Mouse (Mus musculus) heart, adult 2 months (tissue): ENCODE measurements at regions not wholly inside any gene's neighbourhood (a gene's known extent, or its start where the extent isn't known, plus 50 kb on each side); places are given as distances from the start of the nearest gene placed in this dataset.
A peak's percentile ranks its signal among the peaks of the same experiment; 100 is the strongest.

Experiments used
- DNase-seq, 2 experiments: peaks; one replicate each; pipeline ENCODE4 v3.0.0; 2021
- H3K27ac ChIP-seq: fragments of 200-600 bp; 2 replicates; pipeline ENCODE4 v1.8.1; 2022
- H3K27me3 ChIP-seq: fragments of 200-500 bp; 2 replicates; pipeline ENCODE4 v1.6.1; 2012; ENCODE audit warnings: mild to moderate bottlenecking, low read length, inconsistent platforms, mixed read lengths; ENCODE audit not compliant: control insufficient read depth, insufficient read depth
- H3K36me3 ChIP-seq: fragments of 200-500 bp; 2 replicates; pipeline ENCODE4 v1.6.1; 2012; ENCODE audit warnings: low read length, inconsistent platforms; ENCODE audit not compliant: control insufficient read depth, insufficient read depth
- H3K4me1 ChIP-seq: fragments of 200-500 bp; 2 replicates; pipeline ENCODE4 v1.6.1; 2011; ENCODE audit warnings: low read length; ENCODE audit not compliant: control insufficient read depth, insufficient read depth
- H3K4me3 ChIP-seq: fragments of 200-600 bp; 2 replicates; pipeline ENCODE4 v1.8.1; 2022
- H3K79me2 ChIP-seq: fragments of 200-500 bp; replicated peaks from 2 replicates; pipeline ENCODE4 v1.6.1; 2012; ENCODE audit warnings: mild to moderate bottlenecking, inconsistent platforms, low read length, moderate library complexity, mixed read lengths; ENCODE audit not compliant: control insufficient read depth, insufficient read depth
- H3K9ac ChIP-seq: fragments of 200-500 bp; 2 replicates; pipeline ENCODE4 v1.6.1; 2012; ENCODE audit warnings: low read depth, mild to moderate bottlenecking, control low read depth, inconsistent platforms, low read length, mixed read lengths
- CTCF ChIP-seq: fragments of 200-600 bp; IDR thresholded peaks from 2 replicates; pipeline ENCODE4 v1.8.1; 2022; ENCODE audit warnings: antibody characterized with exemption, mild to moderate bottlenecking, moderate library complexity
- EP300 ChIP-seq: fragments of 200-500 bp; IDR thresholded peaks from 2 replicates; pipeline ENCODE4 v1.6.1; 2011; ENCODE audit warnings: low read depth, low read length, control low read depth; ENCODE audit not compliant: insufficient read depth
- POLR2A ChIP-seq: fragments of 200-500 bp; IDR thresholded peaks from 2 replicates; pipeline ENCODE4 v1.6.1; 2011; ENCODE audit warnings: mild to moderate bottlenecking, low read depth, low read length, control low read depth; ENCODE audit not compliant: insufficient read depth
- WGBS: fragments of 180-500 bp; shearing (Covaris S2); methylation state at CpG from one replicate; pipeline ENCODE4 v1.1.7; 2018; 5-methylcytosine and 5-hydroxymethylcytosine counted together
- intact Hi-C: fragments of 180-260 bp; cut with DNase I; formaldehyde crosslinking; loops from one replicate; pipeline ENCODE4 v1.15.1; 2025

- Histone ChIP-seq H3K9ac (no peak overlapping the region), H3K4me3 (no peak overlapping the region), H3K27ac (no peak overlapping the region), H3K79me2 (no peaks in the 10 kb centered on the region), H3K4me1 (no peaks in the 10 kb centered on the region), H3K27me3 (no peaks in the 10 kb centered on the region), H3K36me3 (no peaks in the 10 kb centered on the region)
- intact Hi-C loops: loop anchor here (2.0 to 5.0 kb wide), 2 partner anchors 628 to 868 kb away; no protein-coding TSS in a partner anchor
- DNase-seq: no peak
- 66% methylated on average over 4 of the region's 4 CpGs for WGBS
- TF ChIP-seq POLR2A (no peak), EP300 (no peak), CTCF (no peak)
Measured at GRCm38 (mm10) chr4:143020658-143021057, 192.1 kb downstream of the Prdm2 start.

DNA sequence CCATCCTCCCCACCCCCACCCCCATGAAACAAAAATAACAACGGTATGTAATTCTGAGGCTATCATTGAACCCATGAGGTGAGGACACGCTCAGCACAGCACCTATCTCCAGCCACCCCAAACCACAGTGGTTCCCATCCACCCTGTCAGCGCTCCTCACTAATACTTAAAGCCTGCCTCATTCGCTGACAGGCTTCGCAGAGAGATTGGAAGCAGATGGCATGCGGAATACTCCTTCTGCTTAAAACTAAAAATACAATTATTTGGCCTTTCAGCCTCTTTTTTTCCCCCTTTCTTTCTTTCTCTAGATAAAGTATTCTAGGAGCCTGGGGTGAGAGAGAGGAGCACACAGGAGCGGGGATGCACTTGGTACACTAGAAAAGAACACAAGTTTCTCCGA lies 199.9 kb downstream of the Prdm2 start:
- Histone ChIP-seq H3K27me3 (no peaks in the 10 kb centered on the region), H3K27ac (no peak overlapping the region), H3K4me3 (no peak overlapping the region), H3K36me3 (no peaks in the 10 kb centered on the region), H3K4me1 (no peaks in the 10 kb centered on the region), H3K79me2 (no peaks in the 10 kb centered on the region), H3K9ac (no peak overlapping the region)
- DNase-seq: no peak
- WGBS: 52% methylated on average over 8 of the region's 8 CpGs
- intact Hi-C loops: no loop called here
- TF ChIP-seq CTCF (no peak), EP300 (no peak), POLR2A (no peak)

GRCm38 (mm10) chr4:143001961-143002360 lies 210.8 kb downstream of the Prdm2 start:
- TF ChIP-seq CTCF: no peak
- TF ChIP-seq EP300: no peak
- TF ChIP-seq POLR2A: no peak
- WGBS: 45% methylated on average over 13 of the region's 13 CpGs

DNA sequence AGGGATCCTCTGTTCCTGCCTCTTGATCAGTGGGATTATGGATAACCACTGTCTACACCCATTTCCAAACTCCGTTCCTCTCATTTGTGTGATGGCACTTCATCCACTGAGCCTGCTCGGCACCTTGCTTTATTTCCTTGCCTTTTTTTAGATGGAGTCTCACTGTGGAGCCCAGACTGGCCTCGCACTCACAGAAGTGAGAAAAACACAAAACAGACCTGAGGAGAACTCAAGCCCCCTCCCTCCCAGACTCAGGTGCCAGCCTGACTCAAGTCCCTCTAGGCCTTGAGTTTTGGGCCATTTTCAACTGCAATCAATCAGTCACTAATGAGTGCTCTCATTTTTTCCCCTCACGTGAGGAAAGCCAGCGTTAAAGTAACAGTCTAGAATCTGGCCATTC lies 211.3 kb downstream of the Prdm2 start:
- Histone ChIP-seq H3K4me1 (no peaks in the 10 kb centered on the region), H3K79me2 (no peaks in the 10 kb centered on the region), H3K27me3 (no peaks in the 10 kb centered on the region), H3K9ac (no peak overlapping the region), H3K4me3 (no peak overlapping the region), H3K36me3 (no peaks in the 10 kb centered on the region), H3K27ac (no peak overlapping the region)
- 69% methylated on average over 5 of the region's 5 CpGs for WGBS
- DNase-seq: no peak
- no peak for TF ChIP-seq POLR2A
- no peak for TF ChIP-seq EP300
- TF ChIP-seq CTCF: no peak
- intact Hi-C loops: no loop called here

More at GRCm38 (mm10) chr4:143001961-143002360, 210.8 kb downstream of the Prdm2 start:
- Histone ChIP-seq H3K27me3 (no peaks in the 10 kb centered on the region), H3K4me3 (no peak overlapping the region), H3K9ac (no peak overlapping the region), H3K36me3 (no peaks in the 10 kb centered on the region), H3K27ac (no peak overlapping the region), H3K79me2 (no peaks in the 10 kb centered on the region), H3K4me1 (no peaks in the 10 kb centered on the region)
- intact Hi-C loops: no loop called here
- DNase-seq: no peak

DNA sequence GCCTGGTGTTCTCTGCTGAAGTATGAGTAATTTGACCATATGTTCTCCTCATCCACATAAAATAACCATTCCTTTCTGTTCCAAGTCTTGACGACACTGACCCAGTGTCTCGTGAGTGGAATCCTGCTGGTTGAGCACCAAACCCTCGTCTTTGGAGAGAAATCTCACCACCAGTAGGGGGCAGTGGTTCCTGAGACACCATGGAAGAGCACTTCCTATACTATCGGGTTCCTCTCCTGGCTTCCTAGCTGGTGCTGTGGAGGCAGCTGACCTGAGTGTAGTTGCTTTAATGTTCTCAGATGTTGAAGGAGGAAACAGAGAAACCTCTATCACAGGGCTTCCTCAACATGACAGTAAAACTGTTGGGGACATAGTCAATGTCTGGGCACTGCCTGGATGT lies 216.4 kb downstream of the Prdm2 start:
- no peaks in the 10 kb centered on the region for H3K36me3 ChIP-seq
- intact Hi-C loops: no loop called here
- H3K4me3 ChIP-seq: no peak overlapping the region
- 63% methylated on average over 4 of the region's 4 CpGs for WGBS
- H3K27me3 ChIP-seq: no peaks in the 10 kb centered on the region
- H3K79me2 ChIP-seq: no peaks in the 10 kb centered on the region
- H3K9ac ChIP-seq: no peak overlapping the region
- TF ChIP-seq CTCF: no peak
- TF ChIP-seq POLR2A: no peak
- TF ChIP-seq EP300: no peak
- no peaks in the 10 kb centered on the region for H3K4me1 ChIP-seq
- H3K27ac ChIP-seq: no peak overlapping the region
- no peak for DNase-seq

GRCm38 (mm10) chr4:142991401-142991800 lies 221.4 kb downstream of the Prdm2 start:
- Histone ChIP-seq H3K27me3 (no peaks in the 10 kb centered on the region), H3K9ac (no peak overlapping the region), H3K27ac (no peak overlapping the region), H3K79me2 (no peaks in the 10 kb centered on the region), H3K4me1 (no peaks in the 10 kb centered on the region; the same call in 1 of the 2 replicates), H3K36me3 (no peaks in the 10 kb centered on the region), H3K4me3 (no peak overlapping the region)
- intact Hi-C loops: no loop called here
- WGBS: 25% methylated on average over 4 of the region's 4 CpGs
- TF ChIP-seq POLR2A (no peak), EP300 (no peak), CTCF (no peak)
- no peak for DNase-seq

GRCm38 (mm10) chr4:142989175-142989574 lies 223.6 kb downstream of the Prdm2 start:
- no peak for DNase-seq
- Histone ChIP-seq H3K9ac (no peak overlapping the region), H3K36me3 (no peaks in the 10 kb centered on the region), H3K4me3 (no peak overlapping the region), H3K4me1 (no peaks in the 10 kb centered on the region; the same call in 1 of the 2 replicates), H3K27ac (no peak overlapping the region), H3K27me3 (no peaks in the 10 kb centered on the region), H3K79me2 (no peaks in the 10 kb centered on the region)
- no peak for TF ChIP-seq EP300
- peak; percentile 26 for TF ChIP-seq CTCF
- intact Hi-C loops: no loop called here
- WGBS: 8% methylated on average over 8 of the region's 8 CpGs
